Mouse (Mus musculus): ENCODE measurements around the gene Lgals4. TPM values are rescaled to one million over a fixed set of nuclear protein-coding genes. Genes with fewer than 3 reads are reported as not detected.
"Not testable (repeated sequence)": the region's sequence is repeated elsewhere in the genome, so short reads cannot be mapped to it uniquely, and the experiment has no call there.

Lgals4 gene
- total RNA-seq, 2 experiments from 2014 or later = 1.7 to 3.9 TPM

- no peak for DNase-seq (ENCODE audit: low spot score)
Measured at GRCm38 (mm10) chr7:28864288-28864750, 30.7 kb downstream of the Lgals4 start.

GRCm38 (mm10) chr7:28865481-28866300 is 32.0 kb downstream of the Lgals4 start:
- peak; percentile 74 for DNase-seq (ENCODE audit: low spot score)

GRCm38 (mm10) chr7:28866769-28867507 is 33.3 kb downstream of the Lgals4 start:
- DNase-seq (ENCODE audit: low spot score) = no peak

GRCm38 (mm10) chr7:28867508-28868340 is 34.1 kb downstream of the Lgals4 start:
- DNase-seq (ENCODE audit: low spot score) = peak; percentile 80

- DNase-seq (ENCODE audit: low spot score) = no peak
Measured at GRCm38 (mm10) chr7:28870901-28871664, 37.4 kb downstream of the Lgals4 start.

GRCm38 (mm10) chr7:28874565-28874964 is 40.9 kb downstream of the Lgals4 start:
- DNase-seq (ENCODE audit: low spot score) = no peak

- DNase-seq (ENCODE audit: low spot score) = no peak
Measured at GRCm38 (mm10) chr7:28876099-28876498, 42.4 kb downstream of the Lgals4 start.

- DNase-seq (ENCODE audit: low spot score) = no peak
Measured at GRCm38 (mm10) chr7:28877155-28877554, 43.5 kb downstream of the Lgals4 start.

GRCm38 (mm10) chr7:28877856-28878255 is 44.2 kb downstream of the Lgals4 start:
- DNase-seq (ENCODE audit: low spot score) = peak; percentile 25

GRCm38 (mm10) chr7:28879606-28880005 is 46.0 kb downstream of the Lgals4 start:
- DNase-seq (ENCODE audit: low spot score) = no peak

GRCm38 (mm10) chr7:28880554-28880953 is 46.9 kb downstream of the Lgals4 start:
- no peak for DNase-seq (ENCODE audit: low spot score)

GRCm38 (mm10) chr7:28881199-28881598 is 47.5 kb downstream of the Lgals4 start, which contains the start of gene Capn12:
TSS of gene Capn12 (plus strand) at chr7:28881422.
- DNase-seq (ENCODE audit: low spot score) = no peak

GRCm38 (mm10) chr7:28883039-28883438 is 49.4 kb downstream of the Lgals4 start:
- DNase-seq (ENCODE audit: low spot score) = no peak

GRCm38 (mm10) chr7:28883704-28884103 is 50.0 kb downstream of the Lgals4 start:
- DNase-seq (ENCODE audit: low spot score) = not testable (repeated sequence)

GRCm38 (mm10) chr7:28886486-28886885 is 52.8 kb downstream of the Lgals4 start:
- DNase-seq (ENCODE audit: low spot score) = no peak

GRCm38 (mm10) chr7:28888701-28889161 is 55.1 kb downstream of the Lgals4 start:
- no peak for DNase-seq (ENCODE audit: low spot score)

All from gastrocnemius, adult 18-20 months (tissue).